Mouse (Mus musculus) cortical plate, adult 2 months (tissue): ENCODE results near the gene Slc44a5.

Source experiments
- CTCF ChIP-seq: fragments of 200-500 bp; IDR thresholded peaks from 2 replicates; pipeline ENCODE4 v1.5.1; 2011; ENCODE audit warnings: mild to moderate bottlenecking, control low read depth, low read length; ENCODE audit not compliant: insufficient read depth; ENCODE audit errors: extremely low read depth
- POLR2A ChIP-seq: fragments of 200-500 bp; IDR thresholded peaks from 2 replicates; pipeline ENCODE4 v1.6.1; 2011; ENCODE audit warnings: mild to moderate bottlenecking, low read length, control low read depth; ENCODE audit not compliant: insufficient read depth; ENCODE audit errors: extremely low read depth

DNA sequence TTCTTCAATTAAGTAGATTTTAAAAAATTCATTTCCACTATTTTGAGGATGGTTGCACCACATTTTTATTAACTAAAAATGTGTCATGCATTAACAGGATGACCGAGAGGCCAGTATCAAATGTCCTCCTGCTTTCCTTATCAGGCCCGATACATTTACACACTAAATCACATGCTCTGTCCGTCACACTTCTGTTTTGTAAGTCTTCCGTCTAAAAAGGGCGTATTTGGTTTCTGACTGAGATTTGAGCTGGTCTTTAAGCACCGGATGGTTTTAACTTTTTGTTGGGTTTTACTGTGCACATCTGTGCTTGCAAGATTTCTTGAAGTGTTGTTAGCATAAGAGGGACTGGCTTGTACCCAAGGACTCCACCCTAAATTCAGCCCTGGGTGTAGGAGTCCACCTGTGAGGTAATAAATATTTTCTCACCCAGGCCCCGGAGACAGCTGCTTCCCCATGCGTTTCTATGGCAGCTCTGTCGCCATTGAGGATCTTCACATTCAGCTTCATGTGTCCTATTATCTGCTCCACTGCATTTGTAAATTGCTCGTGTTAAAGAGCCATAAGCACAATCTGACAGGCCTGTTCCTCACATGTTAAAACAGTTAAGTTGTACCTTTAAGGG lies 237.3 kb downstream of the Slc44a5 start:
- TF ChIP-seq CTCF (no peak), POLR2A (no peak)
